Mouse (Mus musculus) gastrocnemius, adult 2 months (tissue): ENCODE data around the gene Picalm. TPM values are rescaled to one million over a fixed set of nuclear protein-coding genes. Genes with fewer than 3 reads are reported as not detected.

ENCODE experiments used
- DNase-seq: peaks from one replicate; pipeline ENCODE4 v3.0.0; 2022
- H3K27ac ChIP-seq: fragments of 200-600 bp; 2 replicates; pipeline ENCODE4 v1.8.1; 2022; ENCODE audit warnings: mild to moderate bottlenecking
- H3K4me3 ChIP-seq: fragments of 200-600 bp; 2 replicates; pipeline ENCODE4 v1.8.1; 2022; ENCODE audit warnings: mild to moderate bottlenecking, moderate library complexity
- CTCF ChIP-seq: fragments of 200-600 bp; IDR thresholded peaks from 2 replicates; pipeline ENCODE4 v1.8.1; 2022; ENCODE audit warnings: antibody characterized with exemption, mild to moderate bottlenecking, moderate library complexity
- intact Hi-C: fragments of 180-260 bp; cut with DNase I; formaldehyde crosslinking; loops from one replicate; pipeline ENCODE4 v1.15.1; 2025
- total RNA-seq, 2 experiments: library from RNA; stranded (reverse); gene quantifications; 2 replicates each; pipeline ENCODE4 v1.2.3; 2021

Gene Picalm
- total RNA-seq, 2 experiments from 2014 or later: 87.9 to 93.4 TPM

DNA sequence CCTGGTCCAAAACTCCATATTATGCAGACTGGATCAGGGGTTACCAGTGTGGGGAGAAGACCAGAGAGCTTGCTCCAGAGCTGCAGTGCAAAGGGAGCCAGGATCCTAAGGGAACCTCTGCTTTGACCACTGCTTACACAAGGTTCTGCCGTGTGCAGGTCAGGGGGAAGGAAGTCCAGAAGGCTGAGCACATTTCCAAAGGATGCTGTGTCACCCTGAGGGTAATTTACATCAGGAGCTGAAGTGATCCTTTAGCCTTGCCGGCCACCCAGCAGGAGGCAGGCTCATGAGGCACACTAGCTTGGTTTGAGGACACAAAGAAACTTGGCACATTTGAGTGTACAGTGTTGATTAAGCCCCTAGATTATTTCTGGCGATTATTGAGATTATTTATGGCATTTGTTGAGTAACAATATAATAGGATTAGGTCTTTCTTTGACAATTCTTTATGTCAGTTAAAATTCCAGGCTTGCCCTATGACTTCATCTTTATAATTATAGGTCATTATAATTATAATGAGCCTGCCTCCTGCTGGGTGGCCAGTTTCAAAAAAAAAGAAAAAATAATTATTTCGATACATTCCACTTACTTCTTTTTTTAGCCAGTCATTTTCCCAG lies 106.4 kb downstream of the Picalm start:
- no peak for DNase-seq
- TF ChIP-seq CTCF: no peak
- intact Hi-C loops: no loop called here
- H3K27ac ChIP-seq: no peak overlapping the region
- H3K4me3 ChIP-seq: no peak overlapping the region

GRCm38 (mm10) chr7:90243151-90243550 lies 113.1 kb downstream of the Picalm start:
- TF ChIP-seq CTCF: no peak
- intact Hi-C loops: no loop called here
- no peak overlapping the region for H3K4me3 ChIP-seq
- DNase-seq: no peak
- H3K27ac ChIP-seq: no peak overlapping the region

- DNase-seq: no peak
- H3K4me3 ChIP-seq: no peak overlapping the region
- no peak for TF ChIP-seq CTCF
- intact Hi-C loops: no loop called here
- no peak overlapping the region for H3K27ac ChIP-seq
These were observed 113.6 kb downstream of the Picalm start for GRCm38 (mm10) chr7:90243643-90244042.

DNA sequence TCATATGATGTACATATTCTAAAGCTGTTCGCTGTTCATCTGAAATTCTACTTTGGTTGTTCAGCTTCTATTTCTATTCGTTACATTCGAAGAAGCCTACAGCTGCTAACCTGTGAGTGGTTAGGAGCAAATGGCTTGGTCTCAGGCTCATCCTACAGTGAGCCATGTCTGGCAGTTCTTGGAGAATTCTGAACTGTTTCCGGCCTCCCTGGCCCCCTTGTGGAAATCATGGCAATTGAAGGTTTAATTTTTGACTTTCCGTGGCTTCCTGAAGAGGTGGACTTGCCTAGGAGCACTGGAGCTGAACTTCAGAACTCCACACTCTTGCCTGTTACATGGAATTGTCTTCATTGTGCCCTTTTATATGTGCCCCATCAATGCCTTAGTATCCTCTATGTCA lies 122.9 kb downstream of the Picalm start:
- Histone ChIP-seq H3K27ac (no peak overlapping the region), H3K4me3 (no peak overlapping the region)
- TF ChIP-seq CTCF: peak; percentile 39; the same call in 1 of the 2 replicates
- intact Hi-C loops: no loop called here
- DNase-seq: no peak

DNA sequence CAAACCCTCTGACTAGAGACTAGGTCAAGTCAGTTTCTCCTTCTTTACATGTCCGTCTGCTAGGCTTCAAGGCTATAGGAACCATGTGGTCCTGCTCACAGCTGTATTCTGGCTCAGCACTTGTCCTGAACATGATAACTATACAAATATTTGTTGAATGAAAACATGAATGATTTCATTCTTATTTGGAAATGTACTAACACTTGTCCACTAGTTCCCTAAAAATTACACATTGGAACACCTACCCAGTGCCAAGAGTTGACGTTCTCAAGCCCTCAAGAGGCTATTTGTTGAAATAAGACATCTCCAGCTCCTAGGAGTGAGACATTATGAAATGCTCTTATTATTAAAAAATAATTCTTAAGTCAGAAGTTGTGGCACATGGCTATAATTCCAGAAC lies 128.7 kb downstream of the Picalm start:
- no peak for DNase-seq
- Histone ChIP-seq H3K27ac (peak overlapping the region; percentile 54), H3K4me3 (no peak overlapping the region)
- no peak for TF ChIP-seq CTCF
- intact Hi-C loops: no loop called here

DNA sequence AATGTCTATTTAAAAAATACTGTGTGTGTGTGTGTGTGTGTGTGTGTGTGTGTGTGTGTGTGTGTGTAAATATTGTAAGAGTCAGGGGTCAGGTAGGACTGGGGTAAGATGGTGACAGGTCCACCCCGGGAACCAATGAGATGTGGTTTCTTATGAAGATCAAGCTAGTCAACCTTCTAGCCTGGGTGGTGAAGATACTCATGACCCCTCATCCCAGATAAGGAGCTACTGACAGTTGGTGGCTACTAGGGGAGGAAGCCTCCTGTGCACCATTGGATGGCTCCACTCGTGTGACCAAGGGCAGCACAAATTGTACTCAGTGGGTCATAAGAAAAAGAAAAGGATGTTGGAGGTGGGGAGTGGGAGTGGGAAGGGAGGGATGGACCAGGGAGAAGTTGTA lies 129.9 kb downstream of the Picalm start:
- DNase-seq: no peak
- TF ChIP-seq CTCF: no peak
- intact Hi-C loops: loop anchor here (10.0 kb wide), 1 partner anchor 115 kb away; no protein-coding TSS in a partner anchor
- no peak overlapping the region for H3K27ac ChIP-seq
- no peak overlapping the region for H3K4me3 ChIP-seq

- no peak for TF ChIP-seq CTCF
- Histone ChIP-seq H3K27ac (no peak overlapping the region), H3K4me3 (no peak overlapping the region)
- intact Hi-C loops: loop anchor here (10.0 kb wide), 1 partner anchor 117 kb away; no protein-coding TSS in a partner anchor
- no peak for DNase-seq
These were observed 132.0 kb downstream of the Picalm start for GRCm38 (mm10) chr7:90261902-90262599.

Other genes starting within 250 kb of the Picalm start
- gene Ccdc81, start 226.6 kb upstream of the Picalm start, total RNA-seq: not detected
- gene Hikeshi, start 189.0 kb upstream of the Picalm start, total RNA-seq: 100 to 1,000 TPM; 123 to 126 TPM
- 10 to 100 TPM; 37.9 to 39.3 TPM for gene Eed, start 149.2 kb upstream of the Picalm start, total RNA-seq
- gene Ccdc83, start 135.6 kb downstream of the Picalm start, total RNA-seq: not detected
- gene Sytl2, start 172.0 kb downstream of the Picalm start, total RNA-seq: 1 to 10 TPM; 3.3 to 3.7 TPM